Mouse (Mus musculus) adrenal gland, adult 8-10 months (tissue): ENCODE data around the gene Erlec1. TPM values are rescaled to one million over a fixed set of nuclear protein-coding genes. Genes with fewer than 3 reads are reported as not detected.

Source experiments
- DNase-seq: peaks from one replicate; pipeline ENCODE4 v3.0.0; 2022
- total RNA-seq, 4 experiments: library from RNA; stranded (reverse); gene quantifications; 2 replicates each; pipeline ENCODE4 v1.2.4; 2022

The Erlec1 gene
- total RNA-seq, result 10 to 100 TPM; 79.4 to 90.7 (median 82.3) TPM

- DNase-seq, result peak; percentile 80
Measured at GRCm38 (mm10) chr11:30954279-30954725, at the start of gene Erlec1. TSS of gene Erlec1 (minus strand) at chr11:30954335.

GRCm38 (mm10) chr11:31001169-31001908, 47.2 kb upstream of the Erlec1 start:
- DNase-seq, result no peak

DNA sequence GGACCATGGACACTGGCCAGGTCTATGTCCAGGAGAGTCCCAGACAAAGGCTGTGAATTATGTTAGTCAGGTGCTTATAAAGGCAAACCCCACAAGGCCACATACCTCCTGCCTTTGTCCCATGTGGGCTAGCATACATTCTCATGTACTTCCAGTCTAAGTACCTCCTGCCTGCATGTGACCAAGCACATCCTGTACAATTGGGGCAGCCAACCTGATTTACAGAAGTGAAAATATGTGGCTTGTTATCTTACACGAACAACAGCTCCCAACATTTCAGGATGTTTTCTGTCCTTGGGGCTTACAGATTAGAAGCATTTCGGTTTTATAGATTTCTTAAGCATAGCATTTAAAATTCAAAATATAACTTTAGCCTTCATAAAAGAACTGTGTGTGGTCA, 45.9 kb upstream of the Erlec1 start:
- no peak for DNase-seq

DNA sequence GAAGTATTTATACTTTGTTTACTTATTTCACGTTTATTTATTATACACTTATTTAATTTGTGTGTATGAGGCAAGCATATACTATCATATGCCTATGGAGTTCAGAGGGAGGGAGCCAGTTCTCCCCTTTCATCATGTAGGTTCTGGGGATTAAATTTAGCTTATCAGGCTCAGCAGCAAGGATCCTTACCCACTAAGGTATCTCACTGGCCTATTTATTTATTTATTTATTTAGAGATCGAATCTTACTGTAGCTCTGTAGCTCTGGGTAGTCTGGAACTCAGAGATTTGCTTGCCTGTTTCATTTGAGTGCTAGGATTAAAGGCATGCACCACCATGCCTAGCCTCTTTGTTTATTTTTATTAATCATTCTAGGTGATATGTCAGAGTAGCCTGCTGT, 44.6 kb upstream of the Erlec1 start:
- no peak for DNase-seq

- no peak for DNase-seq
Measured at GRCm38 (mm10) chr11:30998199-30998598, 44.1 kb upstream of the Erlec1 start.

DNA sequence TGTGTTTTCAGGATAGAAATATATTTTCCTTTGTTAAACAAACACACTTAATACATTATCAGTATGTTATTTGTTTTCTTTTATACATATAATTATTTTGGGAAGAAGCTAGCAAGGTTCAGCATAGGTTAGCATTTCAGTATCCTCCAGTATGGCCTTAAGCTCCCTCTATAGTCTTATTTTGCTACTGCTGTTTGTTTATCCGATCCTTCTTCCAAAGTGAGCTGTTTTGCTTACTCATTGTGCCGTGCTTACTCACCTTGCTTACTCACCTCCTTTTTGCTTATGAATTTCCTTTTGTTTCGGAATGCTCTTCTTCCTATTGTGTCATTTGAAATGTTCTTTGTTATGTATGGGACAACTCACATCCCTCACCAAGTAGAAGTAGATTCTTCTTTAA, 42.5 kb upstream of the Erlec1 start:
- DNase-seq, result no peak

GRCm38 (mm10) chr11:30986625-30987017, 32.5 kb upstream of the Erlec1 start:
- DNase-seq, result no peak

DNA sequence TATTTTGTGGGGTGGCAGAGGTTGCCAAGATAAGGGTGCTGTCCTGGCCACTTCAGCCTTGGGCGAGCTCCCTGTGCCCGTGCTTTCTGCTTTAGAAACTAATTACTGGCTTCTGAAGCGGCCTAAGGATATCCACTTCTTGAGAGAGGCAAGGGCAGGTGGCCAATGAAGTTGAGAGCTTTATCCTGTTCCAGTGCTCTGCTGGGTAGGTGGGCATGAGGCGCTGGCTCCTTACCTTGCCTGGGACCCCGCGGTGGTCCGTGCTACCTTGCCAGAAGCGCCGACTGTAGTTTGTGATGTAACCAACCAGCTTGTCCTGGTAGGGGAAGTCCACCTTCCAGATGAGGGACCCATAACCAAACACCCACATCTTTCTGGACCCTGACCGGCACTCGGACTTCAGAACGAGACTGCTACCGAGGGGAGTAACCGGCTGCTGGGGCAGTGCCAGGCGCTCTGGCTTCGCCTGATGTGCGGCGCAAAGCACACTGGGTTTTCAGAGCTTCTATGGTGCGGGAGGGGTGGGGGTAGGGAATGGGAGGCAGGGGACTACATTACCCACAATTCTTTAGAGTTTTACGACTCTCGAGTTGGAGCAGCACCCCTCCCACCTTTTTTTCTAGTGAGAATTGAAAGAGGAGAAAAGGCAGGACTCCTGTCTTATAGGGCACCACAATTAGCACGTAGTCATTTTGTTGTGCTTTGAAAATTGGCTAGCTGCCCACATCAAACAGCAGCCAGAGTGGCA, 31.9 kb upstream of the Erlec1 start, which contains the start of gene Chac2:
TSS of gene Chac2 (minus strand) at position 474 of the 748 bp plus-strand sequence.
- DNase-seq, result peak; percentile 82

- no peak for DNase-seq
Measured at GRCm38 (mm10) chr11:30985237-30985636, 31.1 kb upstream of the Erlec1 start.

- peak; percentile 33 for DNase-seq
Measured at GRCm38 (mm10) chr11:30953469-30954154, 523 bp downstream of the Erlec1 start.

DNA sequence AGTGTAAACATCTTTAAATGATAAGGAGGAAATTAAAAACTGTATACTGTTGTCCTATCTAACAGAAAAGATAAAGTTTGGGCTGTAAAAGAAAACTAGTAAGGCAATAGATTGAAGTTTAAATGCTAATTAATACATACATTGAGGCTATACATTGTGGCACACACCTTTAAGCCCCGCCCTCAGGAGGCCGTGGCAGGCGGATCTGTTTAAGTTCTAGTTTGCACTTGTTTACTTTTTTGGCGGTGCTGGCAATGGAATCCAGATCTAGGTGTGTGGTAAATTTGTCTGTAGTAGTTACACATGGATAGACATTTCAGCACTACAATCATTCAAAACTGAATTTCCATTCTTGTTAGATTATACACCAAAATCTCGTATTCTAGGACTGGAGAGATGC, 1.3 kb downstream of the Erlec1 start:
- no peak for DNase-seq

DNA sequence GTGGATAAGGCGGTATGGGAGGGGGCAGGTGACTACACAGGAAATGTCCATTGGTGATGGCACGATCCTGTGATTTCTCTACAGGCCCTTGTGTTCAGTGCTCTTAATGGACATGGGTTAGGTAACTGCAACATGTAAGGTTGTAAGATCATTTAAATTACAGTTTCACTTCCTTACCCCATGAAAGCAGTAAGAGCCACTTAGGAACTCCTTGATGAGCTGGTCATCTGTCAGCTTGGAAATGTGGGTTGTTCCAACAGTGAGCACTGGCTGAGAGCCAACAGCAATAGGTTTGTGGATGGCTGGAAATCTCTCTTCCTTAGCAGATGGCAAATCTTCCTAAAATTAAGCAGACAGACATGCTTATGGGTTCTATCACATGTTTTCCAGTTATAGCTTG, 10.6 kb downstream of the Erlec1 start:
- no peak for DNase-seq

DNA sequence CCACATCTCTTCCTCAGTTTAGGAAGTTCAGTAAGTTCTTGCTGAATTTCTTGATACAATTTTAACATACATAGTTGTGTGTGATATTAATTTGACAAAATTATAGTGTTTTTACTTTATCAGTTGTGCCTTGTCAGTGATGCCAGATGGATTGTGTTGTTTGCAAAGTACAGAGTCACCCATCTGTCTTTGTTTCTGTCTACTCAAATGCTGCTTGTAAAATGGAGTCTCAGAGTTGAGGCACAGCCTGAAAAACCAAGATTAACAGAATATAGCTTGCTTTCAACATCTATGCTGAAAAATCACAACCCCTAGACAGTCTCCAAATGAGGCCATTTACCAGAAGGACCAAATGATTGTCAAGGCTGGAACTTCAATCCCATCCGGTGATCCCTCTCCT, 25.6 kb downstream of the Erlec1 start:
- DNase-seq, result no peak

DNA sequence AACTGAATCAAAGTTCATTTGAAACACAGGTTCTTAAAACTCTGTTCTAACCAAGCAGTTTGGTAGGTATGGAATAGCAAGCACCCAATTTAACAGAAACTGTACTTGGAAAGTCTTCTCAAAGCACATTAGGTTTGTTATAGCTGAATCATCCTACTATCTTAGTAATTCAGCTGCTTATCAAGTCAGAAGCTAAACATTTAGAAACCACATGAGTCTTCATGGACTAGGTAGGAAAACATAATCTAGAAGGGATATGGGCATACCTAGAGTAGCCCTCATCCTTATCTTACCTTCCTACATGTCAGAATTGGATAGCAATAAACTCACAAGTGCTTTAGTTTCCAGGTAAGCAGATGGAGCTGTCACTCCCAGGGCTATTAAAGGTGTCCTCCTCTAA, 26.1 kb downstream of the Erlec1 start:
- no peak for DNase-seq

- no peak for DNase-seq
Measured at GRCm38 (mm10) chr11:30923283-30923682, 30.9 kb downstream of the Erlec1 start.

DNA sequence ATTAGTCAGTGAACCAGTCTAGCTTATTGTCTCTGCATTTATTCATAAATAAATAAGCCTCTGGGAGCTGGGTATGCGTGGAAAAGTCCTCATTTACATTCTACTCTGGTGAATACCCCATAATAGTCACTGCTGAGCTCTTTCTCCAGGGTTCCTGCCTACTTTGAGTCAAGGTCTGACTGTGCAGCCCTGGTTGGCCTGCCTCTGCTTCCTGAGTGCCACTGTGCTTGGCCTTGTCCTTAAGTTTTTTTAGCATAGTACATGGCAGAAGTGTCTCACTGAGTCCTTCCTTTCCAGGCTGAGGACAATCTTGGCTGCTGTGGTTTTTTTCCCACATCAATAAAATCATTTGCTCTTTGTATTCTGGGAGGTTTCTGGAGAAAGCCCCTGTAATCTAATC, 33.5 kb downstream of the Erlec1 start:
- peak; percentile 52 for DNase-seq

GRCm38 (mm10) chr11:30912311-30912710, 41.8 kb downstream of the Erlec1 start:
- no peak for DNase-seq

GRCm38 (mm10) chr11:30899312-30899711, 54.8 kb downstream of the Erlec1 start:
- DNase-seq, result no peak

DNA sequence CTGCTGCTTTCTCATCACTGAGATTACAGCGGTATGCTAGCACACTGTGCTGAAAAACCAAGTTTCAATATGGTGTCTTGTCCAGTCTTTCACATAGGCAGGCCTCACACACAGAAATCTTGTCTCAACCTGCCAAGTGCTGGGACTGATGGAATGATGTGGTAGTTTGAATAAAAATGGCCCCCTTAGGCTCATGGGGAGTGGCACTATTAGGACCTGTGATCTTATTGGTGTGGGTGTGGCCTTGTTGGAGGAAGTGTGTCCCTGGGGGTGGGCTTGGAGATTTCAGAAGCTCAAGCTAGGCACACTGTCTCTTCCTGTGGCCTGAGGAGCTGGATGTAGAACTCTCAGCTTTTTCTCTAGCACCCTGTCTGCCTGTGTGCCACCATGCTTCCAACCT, 57.9 kb downstream of the Erlec1 start:
- no peak for DNase-seq

GRCm38 (mm10) chr11:30888153-30888552, 66.0 kb downstream of the Erlec1 start:
- no peak for DNase-seq

DNA sequence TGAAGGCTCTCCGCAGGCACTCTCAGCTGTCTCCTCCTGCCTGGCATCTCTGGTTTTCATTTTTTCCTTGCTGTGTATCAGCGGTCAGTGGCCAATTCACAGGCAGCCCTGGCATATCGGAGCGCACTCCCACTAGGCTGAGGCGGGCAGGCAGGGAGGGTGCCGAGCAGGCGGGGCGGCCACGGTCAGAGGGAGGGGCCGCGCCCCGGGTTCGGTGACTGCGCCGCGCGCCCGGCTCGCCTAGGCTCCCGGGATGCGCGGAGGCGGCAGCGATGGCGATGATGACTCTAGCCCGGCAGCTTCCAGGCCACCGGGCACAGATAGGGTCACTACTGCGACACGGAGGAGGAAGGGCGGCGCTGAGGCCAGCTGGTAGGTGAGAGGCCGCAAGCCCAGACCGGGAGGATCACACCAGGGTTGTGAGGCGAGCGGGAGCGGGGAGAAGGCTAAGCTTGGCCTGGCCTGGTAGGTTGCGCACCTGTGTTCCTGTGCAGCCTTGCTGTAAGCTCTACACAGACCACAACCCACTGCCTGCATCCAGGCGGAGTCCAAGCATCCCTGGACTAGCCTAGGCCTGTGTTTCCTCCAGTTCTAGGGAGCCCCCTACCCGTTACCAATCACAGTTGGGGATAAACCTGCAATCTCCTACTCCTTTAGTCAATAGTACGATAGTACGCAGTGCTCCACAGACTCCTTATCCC, 68.8 kb downstream of the Erlec1 start, which contains the start of the genes Gpr75 and Asb3:
TSS of gene Gpr75 (plus strand) at position 188 of the 701 bp plus-strand sequence.
TSS of gene Asb3 (plus strand) at position 246 of the 701 bp plus-strand sequence.
- peak; percentile 52 for DNase-seq
